Comparison of ENCODE assay signal across 9 mouse cellular contexts in genomic region chr6:115768207-115768606, GRCm38 (mm10). TPM values are rescaled to one million over a fixed set of nuclear protein-coding genes. Genes with fewer than 3 reads are reported as not detected.
DNase-seq lines count a peak whose midpoint lies in the region; ATAC-seq lines count a peak whose summit lies in the region.
"Had no signal": no experiment of that assay in that cellular context is flagged by ENCODE, and none has a peak within 500 bp of the region (broad histone marks: within the 10 kb centered on the region; RNA-seq: fewer than 3 reads in every experiment).

No protein-coding gene starts in this region.

- 31% methylated on average over 4 of the region's 4 CpGs for WGBS in liver, embryonic 11.5 days

- H3K4me3 ChIP-seq in liver, embryonic 11.5 days (ENCODE audit: low read depth, low read length) = no peak overlapping the region

- peaks cover 20% of the 10 kb centered on the region for H3K4me1 ChIP-seq in liver, embryonic 11.5 days (replicated peaks; ENCODE audit: control insufficient read depth, insufficient read depth, low read length)

- H3K4me2 ChIP-seq in liver, embryonic 11.5 days = 0 out of 2 replicates have a peak overlapping the region, but pooled peaks have one; percentile 18

- H3K27ac ChIP-seq in liver, embryonic 11.5 days (ENCODE audit: low read depth, low read length) = peak overlapping the region; percentile 54; the same call in 1 of the 2 replicates

- DNase-seq in embryo, embryonic 10 days (ENCODE audit: low spot score) = peak; percentile 16
- DNase-seq in embryo, embryonic 10.5 days (ENCODE audit: low spot score) = no peak
- DNase-seq in lung, adult 18-20 months = peak; percentile 19 to 52
- no peak for DNase-seq in lung, postnatal 14 days
- peak; percentile 52 for DNase-seq in liver, embryonic 11.5 days (ENCODE audit: low spot score)
- DNase-seq in right cerebral cortex, postnatal 36 days (ENCODE audit: low spot score in 2 of 2) = no peak
- no peak for DNase-seq in adrenal gland, adult 8-10 months

- H3K9me3 ChIP-seq in liver, embryonic 11.5 days (ENCODE audit: control insufficient read depth, low read length) = no peaks in the 10 kb centered on the region

- no peaks in the 10 kb centered on the region for H3K27me3 ChIP-seq in liver, embryonic 11.5 days (replicated peaks; ENCODE audit: control insufficient read depth, insufficient read depth, low read length)

- ATAC-seq in liver, embryonic 11.5 days (replicated peaks; ENCODE audit: low FRiP score) = peak; percentile 59
- ATAC-seq in megakaryocyte-erythroid progenitor cell, adult 5-6 weeks (replicated peaks; ENCODE audit: low FRiP score, low TSS enrichment, poor library complexity, severe bottlenecking) = peak; percentile 85

- no peak overlapping the region for H3K9ac ChIP-seq in liver, embryonic 11.5 days (ENCODE audit: low read depth, low read length)

- no peaks in the 10 kb centered on the region for H3K36me3 ChIP-seq in liver, embryonic 11.5 days (ENCODE audit: control insufficient read depth, insufficient read depth, low read length)

RNA-seq across cellular contexts. Expression of gene Tmem40, which starts 6.0 kb away (rescaled TPM):
- 29.4 and 32.5 TPM in 2 replicates for polyA plus RNA-seq in liver, embryonic 11.5 days (2014; fragmentation: Nextera tagmentation; extraction: Ambion mirVana)
- total RNA-seq in megakaryocyte-erythroid progenitor cell, adult 5-6 weeks (2014; fragmentation: Nextera tagmentation) = 27.1 and 36.9 TPM in 2 replicates
- 24.0 and 36.5 TPM in 2 replicates for total RNA-seq in megakaryocyte-erythroid progenitor cell, adult 5-6 weeks (2017)
- not detected for total RNA-seq in adrenal gland, adult 8-10 months (2022)
- total RNA-seq: liver, adult 2 months had no signal
- polyA plus RNA-seq: liver, adult 2 months had no signal

RNA-seq across cellular contexts. Expression of gene Cand2, which starts 6.1 kb away (rescaled TPM):
- polyA plus RNA-seq in liver, embryonic 11.5 days (2014; fragmentation: Nextera tagmentation; extraction: Ambion mirVana) = 20.3 and 22.0 TPM in 2 replicates
- total RNA-seq in megakaryocyte-erythroid progenitor cell, adult 5-6 weeks (2014; fragmentation: Nextera tagmentation) = 0.54 and 2.1 TPM in 2 replicates
- 0.72 and 0.89 TPM in 2 replicates for total RNA-seq in megakaryocyte-erythroid progenitor cell, adult 5-6 weeks (2017)
- 10 to 100 TPM; 16.1 to 22.6 (median 18.0) TPM for total RNA-seq in adrenal gland, adult 8-10 months (2022)

RNA-seq across cellular contexts. Expression of gene Rpl32, which starts 40.3 kb away (rescaled TPM):
- 2,286 and 2,478 TPM in 2 replicates for polyA plus RNA-seq in liver, embryonic 11.5 days (2014; fragmentation: Nextera tagmentation; extraction: Ambion mirVana)
- total RNA-seq in megakaryocyte-erythroid progenitor cell, adult 5-6 weeks (2014; fragmentation: Nextera tagmentation) = 5,043 and 6,230 TPM in 2 replicates
- 5,746 and 6,785 TPM in 2 replicates for total RNA-seq in megakaryocyte-erythroid progenitor cell, adult 5-6 weeks (2017)
- 1,000 to 10,000 TPM in 3 of 4 experiments, 100 to 1,000 TPM in 1; 999 to 1,169 (median 1,094) TPM for total RNA-seq in adrenal gland, adult 8-10 months (2022)

Comparison
In these comparisons a context has a peak if more than half of its experiments do, and no peak if none do; other contexts are left out.
1. DNase-seq: peak in embryo, embryonic 10 days (single experiment), lung, adult 18-20 months (2 of 2) and liver, embryonic 11.5 days (single experiment); none in embryo, embryonic 10.5 days (single experiment), lung, postnatal 14 days (single experiment), right cerebral cortex, postnatal 36 days (0 of 2) and adrenal gland, adult 8-10 months (single experiment).
2. RNA of gene Tmem40, which starts 6.0 kb away (total RNA-seq): 24.0 to 36.9 TPM in megakaryocyte-erythroid progenitor cell, adult 5-6 weeks; not detected in adrenal gland, adult 8-10 months; every median in the first group is over 10 times any median in the second.
3. RNA of gene Cand2, which starts 6.1 kb away (total RNA-seq): 16.1 to 22.6 TPM in adrenal gland, adult 8-10 months; 0.54 to 2.1 TPM in megakaryocyte-erythroid progenitor cell, adult 5-6 weeks; every median in the first group is over 4 times any median in the second.
4. RNA of gene Rpl32, which starts 40.3 kb away (total RNA-seq): 5,043 to 6,785 TPM in megakaryocyte-erythroid progenitor cell, adult 5-6 weeks; 999 to 1,169 TPM in adrenal gland, adult 8-10 months; every median in the first group is over 4 times any median in the second.